Mouse (Mus musculus): ENCODE measurements around the gene Ifi204.
"Not testable (repeated sequence)": the region's sequence is repeated elsewhere in the genome, so short reads cannot be mapped to it uniquely, and the experiment has no call there.

DNA sequence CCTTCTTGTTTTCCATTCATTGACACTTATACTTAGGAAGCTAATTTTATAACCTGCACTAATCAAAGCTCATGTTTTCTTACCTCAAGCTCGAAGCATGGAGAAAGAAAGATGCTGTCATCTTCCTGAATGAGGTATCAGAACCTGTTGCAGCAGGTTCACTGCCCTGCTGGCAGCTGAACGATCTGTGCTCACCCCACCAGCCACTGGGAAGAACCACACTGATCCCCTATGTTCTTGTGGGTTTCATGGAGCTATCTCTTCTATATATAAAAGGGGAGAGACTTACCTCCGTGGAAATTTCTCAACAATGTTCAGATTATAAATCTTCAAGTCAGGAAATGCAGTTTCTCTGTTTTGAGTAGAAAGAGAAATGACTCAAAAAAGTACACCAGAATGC is 35.5 kb upstream of the Ifi204 start:
- TF ChIP-seq CTCF, EP300 (IDR thresholded peaks at IDR 0.05): not testable (repeated sequence)
